Mouse (Mus musculus) liver, postnatal 0 days (tissue): Measurements from ENCODE around the gene Itsn1.

ENCODE experiments used
- CTCF ChIP-seq: sonication (generic); IDR thresholded peaks from 2 replicates; pipeline ENCODE4 v1.5.1; 2016; ENCODE audit warnings: antibody characterized with exemption, low read depth
- EP300 ChIP-seq: IDR thresholded peaks from 2 replicates; pipeline ENCODE4 v1.6.1; 2016; ENCODE audit warnings: antibody characterized with exemption, low read depth, mild to moderate bottlenecking

GRCm38 (mm10) chr16:91830260-91830659 lies 101.2 kb downstream of the Itsn1 start:
- no peak for TF ChIP-seq CTCF
- no peak for TF ChIP-seq EP300
